Mouse (Mus musculus): ENCODE data around the gene Tsc22d2.

Gene Tsc22d2

DNA sequence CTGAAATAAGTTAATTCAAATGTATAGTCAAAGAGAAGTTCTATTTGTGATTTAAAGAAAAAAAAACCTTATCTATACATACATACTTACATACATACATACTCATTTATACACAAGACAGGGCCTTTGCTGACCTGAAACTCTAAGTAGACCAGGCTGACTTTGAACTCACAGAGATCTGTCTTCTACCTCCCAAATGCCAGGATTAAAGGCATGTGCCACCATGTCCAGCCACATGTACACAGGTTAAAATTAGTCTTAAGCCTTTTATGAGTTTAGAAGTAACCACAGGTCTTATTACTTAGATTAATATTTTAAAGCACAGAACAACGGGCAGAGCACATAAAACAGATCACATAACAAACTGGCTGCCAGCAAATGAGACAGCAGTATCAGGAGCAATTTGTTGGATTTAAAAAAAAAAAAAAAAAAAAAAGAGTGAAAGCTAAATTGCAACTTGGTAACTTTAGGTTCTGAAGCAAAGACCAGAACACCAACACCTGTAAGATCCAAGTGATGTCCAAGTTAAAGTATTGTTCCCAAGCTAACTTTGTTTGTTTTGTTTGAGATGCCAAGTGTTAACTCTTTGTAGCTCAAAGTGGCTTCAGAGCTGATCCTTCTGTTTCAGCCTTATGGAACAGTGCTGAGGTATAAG lies 101.6 kb downstream of the Tsc22d2 start:
- no peak for DNase-seq (ENCODE audit: low spot score in 2 of 2)
